Comparison of ENCODE assay signal across 24 mouse cellular contexts in genomic region chr8:125529019-125529418, GRCm38 (mm10). TPM values are rescaled to one million over a fixed set of nuclear protein-coding genes. Genes with fewer than 3 reads are reported as not detected.
DNase-seq lines count a peak whose midpoint lies in the region; ATAC-seq and TF ChIP-seq lines count a peak whose summit lies in the region.
"Had no signal": no experiment of that assay in that cellular context is flagged by ENCODE, and none has a peak within 500 bp of the region (broad histone marks: within the 10 kb centered on the region; RNA-seq: fewer than 3 reads in every experiment).

No protein-coding gene starts in this region.

- H3K4me3 ChIP-seq in heart, embryonic 13.5 days = no peak overlapping the region
- H3K4me3 ChIP-seq in heart, embryonic 12.5 days = no peak overlapping the region
- no peak overlapping the region for H3K4me3 ChIP-seq in midbrain, embryonic 12.5 days
- H3K4me3 ChIP-seq in midbrain, embryonic 15.5 days = no peak overlapping the region
- no peak overlapping the region for H3K4me3 ChIP-seq in bone marrow macrophage, adult 2 months (ENCODE audit: insufficient read depth, low read length)
- H3K4me3 ChIP-seq in forebrain, embryonic 15.5 days = no peak overlapping the region
- H3K4me3 ChIP-seq: embryonic facial prominence, embryonic 12.5 days; hindbrain, embryonic 15.5 days; limb, embryonic 15.5 days; liver, embryonic 15.5 days; lung, embryonic 15.5 days; neural tube, embryonic 12.5 days had no signal

- H3K9me3 ChIP-seq in heart, embryonic 13.5 days = no peaks in the 10 kb centered on the region
- H3K9me3 ChIP-seq in heart, embryonic 12.5 days (replicated peaks) = no peaks in the 10 kb centered on the region
- H3K9me3 ChIP-seq in midbrain, embryonic 12.5 days = no peaks in the 10 kb centered on the region
- no peaks in the 10 kb centered on the region for H3K9me3 ChIP-seq in midbrain, embryonic 15.5 days
- H3K9me3 ChIP-seq in forebrain, embryonic 15.5 days = no peaks in the 10 kb centered on the region
- H3K9me3 ChIP-seq: embryonic facial prominence, embryonic 12.5 days; hindbrain, embryonic 15.5 days; limb, embryonic 15.5 days; liver, embryonic 15.5 days; lung, embryonic 15.5 days; neural tube, embryonic 12.5 days had no signal

- peaks cover 98% of the 10 kb centered on the region for H3K4me1 ChIP-seq in heart, embryonic 13.5 days
- H3K4me1 ChIP-seq in heart, embryonic 12.5 days (replicated peaks) = peaks cover 94% of the 10 kb centered on the region
- peaks cover 83% of the 10 kb centered on the region for H3K4me1 ChIP-seq in midbrain, embryonic 12.5 days
- peaks cover 88% of the 10 kb centered on the region for H3K4me1 ChIP-seq in midbrain, embryonic 15.5 days
- peaks cover 89% of the 10 kb centered on the region for H3K4me1 ChIP-seq in bone marrow macrophage, adult 2 months (ENCODE audit: control insufficient read depth, insufficient read depth, low read length)
- H3K4me1 ChIP-seq in forebrain, embryonic 15.5 days = peaks cover 84% of the 10 kb centered on the region

- TF ChIP-seq CTCF in bone marrow macrophage, adult 2 months (IDR thresholded peaks at IDR 0.05; ENCODE audit: low read depth, low read length) = no peak

- no peak overlapping the region for H3K27ac ChIP-seq in heart, embryonic 13.5 days (replicated peaks)
- H3K27ac ChIP-seq in heart, embryonic 12.5 days (ENCODE audit: poor library complexity, severe bottlenecking) = no peak overlapping the region
- H3K27ac ChIP-seq in midbrain, embryonic 12.5 days (replicated peaks) = peak overlapping the region; percentile 39; the same call in 1 of the 2 replicates
- H3K27ac ChIP-seq in midbrain, embryonic 15.5 days = no peak overlapping the region
- 0 out of 2 replicates have a peak overlapping the region, but pooled peaks have one; percentile 66 for H3K27ac ChIP-seq in bone marrow macrophage, adult 2 months (ENCODE audit: insufficient read depth, low read depth, low read length)
- no peak overlapping the region for H3K27ac ChIP-seq in forebrain, embryonic 15.5 days (replicated peaks)
- H3K27ac ChIP-seq: embryonic facial prominence, embryonic 12.5 days; hindbrain, embryonic 15.5 days; limb, embryonic 15.5 days; liver, embryonic 15.5 days; lung, embryonic 15.5 days; neural tube, embryonic 12.5 days had no signal

- ATAC-seq in heart, embryonic 13.5 days (ENCODE audit: extremely low read depth, insufficient number of reproducible peaks, low FRiP score, low TSS enrichment) = no peak
- ATAC-seq in heart, embryonic 12.5 days (ENCODE audit: insufficient number of reproducible peaks, low FRiP score) = no peak
- peak; percentile 50; the same call in 1 of the 2 replicates for ATAC-seq in midbrain, embryonic 12.5 days (ENCODE audit: low FRiP score, low read depth)
- ATAC-seq in midbrain, embryonic 15.5 days (replicated peaks) = no peak
- ATAC-seq in forebrain, embryonic 15.5 days (replicated peaks) = 0 out of 2 replicates have a peak, but pooled peaks have one; percentile 12
- ATAC-seq: intestine, embryonic 16.5 days had no signal

- no peak for TF ChIP-seq POLR2A in bone marrow macrophage, adult 2 months (IDR thresholded peaks at IDR 0.05; ENCODE audit: borderline replicate concordance, low read depth, low read length)

- WGBS in heart, embryonic 13.5 days = 59% methylated on average over 6 of the region's 6 CpGs
- WGBS in heart, embryonic 12.5 days = 70% methylated on average over 6 of the region's 6 CpGs
- WGBS in midbrain, embryonic 12.5 days = 46% methylated on average over 6 of the region's 6 CpGs
- WGBS in midbrain, embryonic 15.5 days = 34% methylated on average over 6 of the region's 6 CpGs
- 16% methylated on average over 6 of the region's 6 CpGs for WGBS in forebrain, embryonic 15.5 days

- no peaks in the 10 kb centered on the region for H3K27me3 ChIP-seq in heart, embryonic 13.5 days (replicated peaks)
- H3K27me3 ChIP-seq in heart, embryonic 12.5 days (replicated peaks) = no peaks in the 10 kb centered on the region
- H3K27me3 ChIP-seq in midbrain, embryonic 12.5 days = peaks cover 24% of the 10 kb centered on the region
- no peaks in the 10 kb centered on the region for H3K27me3 ChIP-seq in midbrain, embryonic 15.5 days (replicated peaks)
- H3K27me3 ChIP-seq in forebrain, embryonic 15.5 days = no peaks in the 10 kb centered on the region
- H3K27me3 ChIP-seq: embryonic facial prominence, embryonic 12.5 days; hindbrain, embryonic 15.5 days; limb, embryonic 15.5 days; liver, embryonic 15.5 days; lung, embryonic 15.5 days; neural tube, embryonic 12.5 days had no signal

- H3K4me2 ChIP-seq in heart, embryonic 13.5 days = no peak overlapping the region
- H3K4me2 ChIP-seq in heart, embryonic 12.5 days = no peak overlapping the region
- no peak overlapping the region for H3K4me2 ChIP-seq in midbrain, embryonic 12.5 days (replicated peaks)
- H3K4me2 ChIP-seq in midbrain, embryonic 15.5 days = no peak overlapping the region
- H3K4me2 ChIP-seq in forebrain, embryonic 15.5 days (replicated peaks) = no peak overlapping the region
- H3K4me2 ChIP-seq: embryonic facial prominence, embryonic 12.5 days; hindbrain, embryonic 15.5 days; limb, embryonic 15.5 days; liver, embryonic 15.5 days; lung, embryonic 15.5 days; neural tube, embryonic 12.5 days had no signal

- no peaks in the 10 kb centered on the region for H3K36me3 ChIP-seq in heart, embryonic 13.5 days
- H3K36me3 ChIP-seq in heart, embryonic 12.5 days = no peaks in the 10 kb centered on the region
- H3K36me3 ChIP-seq in midbrain, embryonic 12.5 days = no peaks in the 10 kb centered on the region
- no peaks in the 10 kb centered on the region for H3K36me3 ChIP-seq in midbrain, embryonic 15.5 days (replicated peaks)
- H3K36me3 ChIP-seq in forebrain, embryonic 15.5 days = no peaks in the 10 kb centered on the region
- H3K36me3 ChIP-seq: embryonic facial prominence, embryonic 12.5 days; hindbrain, embryonic 15.5 days; limb, embryonic 15.5 days; liver, embryonic 15.5 days; lung, embryonic 15.5 days; neural tube, embryonic 12.5 days had no signal

- DNase-seq in left cerebral cortex, adult 8-10 months (ENCODE audit: low spot score in 2 of 2) = no peak
- no peak for DNase-seq in Muller cell, postnatal 12 days (ENCODE audit: inconsistent ontology term)
- DNase-seq: adrenal gland, postnatal 25 days; cerebellum, adult 11 months; cerebellum, postnatal 10 days; heart, postnatal 14 days; kidney, postnatal 4 days; lung, postnatal 4 days; retina, postnatal 1 day; right cerebral cortex, postnatal 25 days; thymus, postnatal 14 days had no signal

- H3K9ac ChIP-seq in heart, embryonic 13.5 days = peak overlapping the region; percentile 24; the same call in 1 of the 2 replicates
- H3K9ac ChIP-seq in heart, embryonic 12.5 days = no peak overlapping the region
- H3K9ac ChIP-seq in midbrain, embryonic 12.5 days (replicated peaks) = no peak overlapping the region
- H3K9ac ChIP-seq in midbrain, embryonic 15.5 days = no peak overlapping the region
- no peak overlapping the region for H3K9ac ChIP-seq in forebrain, embryonic 15.5 days (replicated peaks)
- H3K9ac ChIP-seq: embryonic facial prominence, embryonic 12.5 days; hindbrain, embryonic 15.5 days; limb, embryonic 15.5 days; liver, embryonic 15.5 days; lung, embryonic 15.5 days; neural tube, embryonic 12.5 days had no signal

RNA-seq across cellular contexts. Expression of gene Sipa1l2, which starts 40.6 kb away (rescaled TPM):
- 19.7 and 20.2 TPM in 2 replicates for polyA plus RNA-seq in heart, embryonic 13.5 days (2015; fragmentation: Nextera tagmentation; extraction: Ambion mirVana)
- 32.8 and 36.0 TPM in 2 replicates for polyA plus RNA-seq in heart, embryonic 12.5 days (2016; fragmentation: Nextera tagmentation; extraction: Ambion mirVana)
- 43.7 and 45.4 TPM in 2 replicates for polyA plus RNA-seq in midbrain, embryonic 12.5 days (2016; fragmentation: Nextera tagmentation; extraction: Ambion mirVana)
- 28.2 and 28.7 TPM in 2 replicates for polyA plus RNA-seq in midbrain, embryonic 15.5 days (2015; fragmentation: Nextera tagmentation; extraction: Ambion mirVana)
- polyA plus RNA-seq in bone marrow macrophage, adult 2 months (2012; ENCODE audit: insufficient read depth, insufficient read length, missing spikeins) = 7.1 and 9.1 TPM in 2 replicates
- polyA plus RNA-seq in forebrain, embryonic 15.5 days (2015; fragmentation: Nextera tagmentation; extraction: Ambion mirVana) = 32.0 and 37.1 TPM in 2 replicates
- total RNA-seq in left cerebral cortex, adult 8-10 months (2022) = 10 to 100 TPM; 37.1 to 40.6 (median 38.6) TPM

Comparison
In these comparisons a context has a peak if more than half of its experiments do, and no peak if none do; other contexts are left out.
1. ATAC-seq: peak in midbrain, embryonic 12.5 days (single experiment) and forebrain, embryonic 15.5 days (single experiment); none in heart, embryonic 13.5 days (single experiment), heart, embryonic 12.5 days (single experiment) and midbrain, embryonic 15.5 days (single experiment).
2. H3K27ac ChIP-seq: peak in midbrain, embryonic 12.5 days (single experiment) and bone marrow macrophage, adult 2 months (single experiment); none in heart, embryonic 13.5 days (single experiment), heart, embryonic 12.5 days (single experiment), midbrain, embryonic 15.5 days (single experiment) and forebrain, embryonic 15.5 days (single experiment).